Comparison of ENCODE assay signal across 10 mouse cellular contexts in genomic region chr9:116511450-116511849, GRCm38 (mm10).
DNase-seq lines count a peak whose midpoint lies in the region; ATAC-seq and TF ChIP-seq lines count a peak whose summit lies in the region.
"Had no signal": no experiment of that assay in that cellular context is flagged by ENCODE, and none has a peak within 500 bp of the region (broad histone marks: within the 10 kb centered on the region; RNA-seq: fewer than 3 reads in every experiment).

No protein-coding gene starts in this region.

- H3K9me3 ChIP-seq in heart, embryonic 12.5 days (replicated peaks), result peaks cover 2% of the 10 kb centered on the region; the same call in 1 of the 2 replicates
- H3K9me3 ChIP-seq in midbrain, embryonic 14.5 days (ENCODE audit: control insufficient read depth, low read length), result no peaks in the 10 kb centered on the region
- H3K9me3 ChIP-seq in midbrain, embryonic 15.5 days, result no peaks in the 10 kb centered on the region
- H3K9me3 ChIP-seq: heart, embryonic 13.5 days; liver, embryonic 15.5 days had no signal

- TF ChIP-seq POLR2A in heart, adult 2 months (IDR thresholded peaks at IDR 0.05; ENCODE audit: insufficient read depth, low read depth, low read length), result no peak
- TF ChIP-seq POLR2A in cortical plate, adult 2 months (IDR thresholded peaks at IDR 0.05; ENCODE audit: extremely low read depth, insufficient read depth, low read length), result no peak

- intact Hi-C loops in heart, adult 2 months (cut with DNase I), result loop anchor here (2.0 kb wide), 1 partner anchor 85 kb away; no protein-coding TSS in a partner anchor

- peak; percentile 76 for TF ChIP-seq CTCF in heart, adult 2 months (IDR thresholded peaks at IDR 0.05)
- TF ChIP-seq CTCF in cortical plate, adult 2 months (IDR thresholded peaks at IDR 0.05; ENCODE audit: extremely low read depth, insufficient read depth, low read length), result peak; percentile 25; the same call in 1 of the 2 replicates

- TF ChIP-seq EP300 in heart, adult 2 months (IDR thresholded peaks at IDR 0.05; ENCODE audit: insufficient read depth, low read depth, low read length), result no peak

- H3K27me3 ChIP-seq in heart, adult 2 months (ENCODE audit: control insufficient read depth, insufficient read depth, low read length), result no peaks in the 10 kb centered on the region
- no peaks in the 10 kb centered on the region for H3K27me3 ChIP-seq in heart, embryonic 12.5 days (replicated peaks)
- no peaks in the 10 kb centered on the region for H3K27me3 ChIP-seq in midbrain, embryonic 14.5 days (ENCODE audit: control insufficient read depth, insufficient read depth, low read length)
- H3K27me3 ChIP-seq in midbrain, embryonic 15.5 days (replicated peaks), result no peaks in the 10 kb centered on the region
- H3K27me3 ChIP-seq: heart, embryonic 13.5 days; liver, embryonic 15.5 days had no signal

- no peak for ATAC-seq in heart, embryonic 12.5 days (ENCODE audit: insufficient number of reproducible peaks, low FRiP score)
- ATAC-seq in midbrain, embryonic 14.5 days (ENCODE audit: low FRiP score, low TSS enrichment), result no peak
- no peak for ATAC-seq in midbrain, embryonic 15.5 days (replicated peaks)
- no peak for ATAC-seq in cerebellum, adult (ENCODE audit: insufficient number of reproducible peaks, low FRiP score, low TSS enrichment)

- no peak for DNase-seq in heart, adult 2 months
- peak; percentile 73 for DNase-seq in midbrain, embryonic 14.5 days
- DNase-seq in mesoderm, embryonic 11.5 days (ENCODE audit: low read depth, low spot score), result peak; percentile 26
- no peak for DNase-seq in ovary, postnatal 36 days (ENCODE audit: low spot score)

- H3K4me3 ChIP-seq in heart, adult 2 months, result no peak overlapping the region
- H3K4me3 ChIP-seq in heart, embryonic 12.5 days, result no peak overlapping the region
- H3K4me3 ChIP-seq in midbrain, embryonic 14.5 days (replicated peaks; ENCODE audit: low read depth, low read length), result no peak overlapping the region
- H3K4me3 ChIP-seq in midbrain, embryonic 15.5 days, result no peak overlapping the region
- H3K4me3 ChIP-seq in cortical plate, adult 2 months (ENCODE audit: insufficient read depth, low read length), result no peak overlapping the region
- H3K4me3 ChIP-seq: heart, embryonic 13.5 days; liver, embryonic 15.5 days had no signal

- no peak overlapping the region for H3K4me2 ChIP-seq in heart, embryonic 12.5 days
- no peak overlapping the region for H3K4me2 ChIP-seq in midbrain, embryonic 14.5 days (ENCODE audit: low read length)
- no peak overlapping the region for H3K4me2 ChIP-seq in midbrain, embryonic 15.5 days
- H3K4me2 ChIP-seq: heart, embryonic 13.5 days; liver, embryonic 15.5 days had no signal

- H3K36me3 ChIP-seq in heart, adult 2 months (ENCODE audit: control insufficient read depth, insufficient read depth, low read length), result no peaks in the 10 kb centered on the region
- no peaks in the 10 kb centered on the region for H3K36me3 ChIP-seq in heart, embryonic 12.5 days
- H3K36me3 ChIP-seq in midbrain, embryonic 14.5 days (ENCODE audit: control insufficient read depth, insufficient read depth, low read length), result no peaks in the 10 kb centered on the region
- no peaks in the 10 kb centered on the region for H3K36me3 ChIP-seq in midbrain, embryonic 15.5 days (replicated peaks)
- H3K36me3 ChIP-seq: heart, embryonic 13.5 days; liver, embryonic 15.5 days had no signal

- H3K79me2 ChIP-seq in heart, adult 2 months (replicated peaks; ENCODE audit: control insufficient read depth, insufficient read depth, low read length), result no peaks in the 10 kb centered on the region

- H3K4me1 ChIP-seq in heart, adult 2 months (ENCODE audit: control insufficient read depth, insufficient read depth, low read length), result peaks cover 2% of the 10 kb centered on the region; the same call in 1 of the 2 replicates
- peaks cover 3% of the 10 kb centered on the region; the same call in 1 of the 2 replicates for H3K4me1 ChIP-seq in heart, embryonic 12.5 days (replicated peaks)
- H3K4me1 ChIP-seq in midbrain, embryonic 14.5 days (ENCODE audit: control insufficient read depth, insufficient read depth, low read length), result no peaks in the 10 kb centered on the region
- H3K4me1 ChIP-seq in midbrain, embryonic 15.5 days, result no peaks in the 10 kb centered on the region
- H3K4me1 ChIP-seq in cortical plate, adult 2 months (ENCODE audit: control insufficient read depth, insufficient read depth, low read length), result no peaks in the 10 kb centered on the region
- H3K4me1 ChIP-seq: liver, embryonic 15.5 days had no signal

- no peak overlapping the region for H3K27ac ChIP-seq in heart, adult 2 months
- no peak overlapping the region for H3K27ac ChIP-seq in heart, embryonic 12.5 days (ENCODE audit: poor library complexity, severe bottlenecking)
- H3K27ac ChIP-seq in midbrain, embryonic 14.5 days (replicated peaks; ENCODE audit: low read depth, low read length), result no peak overlapping the region
- no peak overlapping the region for H3K27ac ChIP-seq in midbrain, embryonic 15.5 days
- no peak overlapping the region for H3K27ac ChIP-seq in cortical plate, adult 2 months (ENCODE audit: insufficient read depth, low read length)
- H3K27ac ChIP-seq: heart, embryonic 13.5 days; liver, embryonic 15.5 days had no signal

- 42% methylated on average over 3 of the region's 3 CpGs for WGBS in heart, adult 2 months
- WGBS in heart, embryonic 12.5 days, result 45% methylated on average over 3 of the region's 3 CpGs
- WGBS in midbrain, embryonic 14.5 days, result 62% methylated on average over 3 of the region's 3 CpGs
- WGBS in midbrain, embryonic 15.5 days, result 57% methylated on average over 3 of the region's 3 CpGs

- no peak overlapping the region for H3K9ac ChIP-seq in heart, adult 2 months (ENCODE audit: low read depth, low read length)
- no peak overlapping the region for H3K9ac ChIP-seq in heart, embryonic 12.5 days
- no peak overlapping the region for H3K9ac ChIP-seq in midbrain, embryonic 14.5 days (replicated peaks; ENCODE audit: low read length)
- H3K9ac ChIP-seq in midbrain, embryonic 15.5 days, result no peak overlapping the region
- H3K9ac ChIP-seq: heart, embryonic 13.5 days; liver, embryonic 15.5 days had no signal

Comparison
In these comparisons a context has a peak if more than half of its experiments do, and no peak if none do; other contexts are left out.
1. DNase-seq: peak in midbrain, embryonic 14.5 days (single experiment) and mesoderm, embryonic 11.5 days (single experiment); none in heart, adult 2 months (0 of 2) and ovary, postnatal 36 days (single experiment).